Mouse (Mus musculus): ENCODE measurements around the gene Ctss.

GRCm38 (mm10) chr3:95561826-95562225 is 35.2 kb downstream of the Ctss start:
- TF ChIP-seq POLR2A (IDR thresholded peaks at IDR 0.05; ENCODE audit: control insufficient read depth, low read depth, low read length), result no peak
- no peak for TF ChIP-seq CTCF (IDR thresholded peaks at IDR 0.05; ENCODE audit: control insufficient read depth, insufficient read depth, insufficient replicate concordance, low read depth, low read length)
